Mouse (Mus musculus) lung, embryonic 14.5 days (tissue): Measurements from ENCODE around the gene Klhl12. TPM values are rescaled to one million over a fixed set of nuclear protein-coding genes. Genes with fewer than 3 reads are reported as not detected.
"Not testable (repeated sequence)": the region's sequence is repeated elsewhere in the genome, so short reads cannot be mapped to it uniquely, and the experiment has no call there.

Experiments
- ATAC-seq: fragments of 200-750 bp; cut with Nextera tagmentation; 2 replicates; pipeline ENCODE4 v1.8.0; 2017; ENCODE audit warnings: mild to moderate bottlenecking, moderate TSS enrichment, moderate library complexity; ENCODE audit not compliant: insufficient read depth
- DNase-seq: peaks from one replicate; pipeline ENCODE4 v3.0.0-alpha.2; 2015
- H3K27ac ChIP-seq: fragments of 300-500 bp; sonication (generic); 2 replicates; pipeline ENCODE4 v1.5.1; 2014; ENCODE audit warnings: low read depth, mild to moderate bottlenecking, moderate library complexity
- H3K27me3 ChIP-seq: fragments of 300-500 bp; sonication (generic); 2 replicates; pipeline ENCODE4 v1.6.1; 2014; ENCODE audit warnings: low read length, control low read depth; ENCODE audit not compliant: insufficient read depth
- H3K36me3 ChIP-seq: fragments of 300-500 bp; sonication (generic); 2 replicates; pipeline ENCODE4 v1.6.1; 2014; ENCODE audit warnings: control low read depth; ENCODE audit not compliant: insufficient read depth
- H3K4me1 ChIP-seq: fragments of 300-500 bp; sonication (generic); 2 replicates; pipeline ENCODE4 v1.6.1; 2014; ENCODE audit warnings: antibody characterized with exemption, control low read depth; ENCODE audit not compliant: insufficient read depth
- H3K4me2 ChIP-seq: fragments of 300-500 bp; sonication (generic); 2 replicates; pipeline ENCODE4 v1.6.1; 2014; ENCODE audit warnings: mild to moderate bottlenecking
- H3K4me3 ChIP-seq: fragments of 300-500 bp; sonication (generic); 2 replicates; pipeline ENCODE4 v1.5.1; 2014; ENCODE audit warnings: low read depth, low read length
- H3K9ac ChIP-seq: fragments of 300-500 bp; sonication (generic); 2 replicates; pipeline ENCODE4 v1.6.1; 2014
- H3K9me3 ChIP-seq: fragments of 300-500 bp; sonication (generic); 2 replicates; pipeline ENCODE4 v1.6.1; 2016; ENCODE audit warnings: low read depth, low read length, control low read depth
- CTCF ChIP-seq: IDR thresholded peaks from 2 replicates; pipeline ENCODE4 v1.5.1; 2016; ENCODE audit warnings: antibody characterized with exemption, low read depth
- WGBS: fragments of 180-500 bp; shearing (Covaris S2); extraction: QIAGEN DNeasy Blood & Tissue Kit; methylation state at CpG from one replicate; pipeline ENCODE4 v1.1.7; 2014; 5-methylcytosine and 5-hydroxymethylcytosine counted together
- polyA plus RNA-seq: library from polyadenylated mRNA; unstranded; fragments of >200 nt; fragmentation: Nextera tagmentation; extraction: Ambion mirVana; gene quantifications from 2 replicates; pipeline ENCODE4 v1.2.1, GENCODE M21; 2014

Gene Klhl12
- polyA plus RNA-seq, 1 experiment from 2014 or later, result 29.9 TPM

GRCm38 (mm10) chr1:134433473-134433872 lies 21.9 kb upstream of the Klhl12 start:
- WGBS, result 86% methylated on average over 4 of the region's 4 CpGs
- no peak for TF ChIP-seq CTCF
- no peak overlapping the region for H3K4me2 ChIP-seq
- H3K27ac ChIP-seq, result no peak overlapping the region
- H3K27me3 ChIP-seq, result no peaks in the 10 kb centered on the region
- no peak for DNase-seq
- no peaks in the 10 kb centered on the region for H3K4me1 ChIP-seq
- peaks cover 53% of the 10 kb centered on the region for H3K36me3 ChIP-seq
- no peaks in the 10 kb centered on the region for H3K9me3 ChIP-seq
- no peak overlapping the region for H3K9ac ChIP-seq
- no peak overlapping the region for H3K4me3 ChIP-seq
- ATAC-seq, result no peak

DNA sequence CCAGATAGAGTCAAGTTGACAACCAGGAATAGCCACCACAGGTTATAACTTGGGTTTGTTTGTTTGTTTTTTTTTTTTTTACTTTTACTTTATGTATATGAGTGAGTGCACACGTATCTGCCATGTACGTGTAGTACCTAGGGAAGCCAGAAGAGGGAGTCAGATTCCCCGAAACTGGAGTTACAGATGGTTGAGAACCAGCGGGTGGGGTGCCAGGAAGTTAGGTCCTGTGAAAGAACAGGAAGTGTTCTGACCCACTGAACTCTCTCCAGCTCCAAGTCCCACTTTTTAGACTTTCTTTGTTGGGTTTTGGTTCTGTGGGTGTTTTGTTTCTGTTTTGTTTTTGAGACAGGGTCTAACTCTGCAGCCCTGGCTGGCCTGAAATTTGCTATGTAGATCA lies 19.9 kb upstream of the Klhl12 start:
- Histone ChIP-seq H3K4me3 (no peak overlapping the region), H3K27ac (no peak overlapping the region), H3K9me3 (no peaks in the 10 kb centered on the region), H3K4me1 (no peaks in the 10 kb centered on the region), H3K36me3 (peaks cover 34% of the 10 kb centered on the region), H3K4me2 (no peak overlapping the region), H3K27me3 (no peaks in the 10 kb centered on the region), H3K9ac (no peak overlapping the region)
- DNase-seq, result peak; percentile 68
- TF ChIP-seq CTCF, result peak; percentile 43
- WGBS, result 32% methylated on average over 4 of the region's 4 CpGs
- no peak for ATAC-seq

DNA sequence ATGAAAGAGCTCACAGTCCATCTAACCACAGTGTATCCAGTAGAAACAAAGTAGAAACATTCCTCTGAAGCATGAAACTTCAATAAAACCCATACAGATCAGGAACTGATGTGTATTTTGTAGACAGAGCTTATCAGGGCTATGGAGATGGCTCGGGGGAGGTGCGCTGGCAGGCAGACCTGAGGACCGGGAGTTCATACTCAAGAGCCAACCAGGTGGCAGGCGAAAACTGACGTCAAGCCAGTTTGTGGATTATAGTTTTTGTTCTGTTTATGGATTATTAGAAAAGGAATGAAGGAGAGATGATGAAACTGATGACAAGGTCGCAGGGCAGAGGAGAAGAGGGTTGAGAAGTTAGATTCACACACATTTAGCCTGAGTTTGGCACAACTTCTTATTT lies 14.9 kb upstream of the Klhl12 start:
- Histone ChIP-seq H3K4me2 (no peak overlapping the region), H3K4me1 (no peaks in the 10 kb centered on the region), H3K27me3 (no peaks in the 10 kb centered on the region), H3K9ac (no peak overlapping the region), H3K27ac (no peak overlapping the region), H3K36me3 (no peaks in the 10 kb centered on the region), H3K4me3 (no peak overlapping the region), H3K9me3 (no peaks in the 10 kb centered on the region)
- whole genome bisulfite sequencing, result 81% methylated on average over 6 of the region's 6 CpGs
- no peak for TF ChIP-seq CTCF
- ATAC-seq, result no peak
- DNase-seq, result no peak

- ATAC-seq, result not testable (repeated sequence)
These were observed 13.6 kb upstream of the Klhl12 start for GRCm38 (mm10) chr1:134441737-134442136.

DNA sequence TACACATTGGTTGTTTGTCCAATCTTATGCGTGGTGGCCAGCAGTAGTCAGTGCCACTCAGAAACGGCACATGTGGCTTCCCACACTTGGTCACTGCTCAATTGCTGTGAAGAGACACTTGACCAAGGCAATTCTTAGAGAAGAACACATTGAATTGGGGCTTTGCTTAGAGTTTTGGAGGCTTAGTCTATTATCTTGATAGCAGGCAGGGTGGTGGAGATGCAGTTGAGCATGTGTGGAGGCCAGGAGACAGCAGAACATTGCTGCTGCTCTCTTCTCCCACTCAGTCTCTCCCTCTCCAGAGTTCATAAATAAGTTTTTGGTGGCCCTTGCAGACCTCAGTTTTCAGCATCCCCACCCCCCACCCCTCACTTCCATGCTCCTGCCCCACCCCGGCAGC lies 12.9 kb upstream of the Klhl12 start:
- WGBS, result 93% methylated on average over 3 of the region's 3 CpGs
- Histone ChIP-seq H3K27ac (no peak overlapping the region), H3K4me2 (no peak overlapping the region), H3K4me3 (no peak overlapping the region), H3K9ac (no peak overlapping the region), H3K27me3 (no peaks in the 10 kb centered on the region), H3K9me3 (no peaks in the 10 kb centered on the region), H3K36me3 (no peaks in the 10 kb centered on the region), H3K4me1 (no peaks in the 10 kb centered on the region)
- DNase-seq, result no peak
- no peak for ATAC-seq
- TF ChIP-seq CTCF, result no peak

More at GRCm38 (mm10) chr1:134441737-134442136, 13.6 kb upstream of the Klhl12 start:
- not testable (repeated sequence) for DNase-seq, H3K9ac ChIP-seq, H3K27me3 ChIP-seq, H3K36me3 ChIP-seq, H3K9me3 ChIP-seq, H3K4me2 ChIP-seq, H3K4me3 ChIP-seq, H3K4me1 ChIP-seq, H3K27ac ChIP-seq
- WGBS, result 94% methylated on average over 6 of the region's 10 CpGs

DNA sequence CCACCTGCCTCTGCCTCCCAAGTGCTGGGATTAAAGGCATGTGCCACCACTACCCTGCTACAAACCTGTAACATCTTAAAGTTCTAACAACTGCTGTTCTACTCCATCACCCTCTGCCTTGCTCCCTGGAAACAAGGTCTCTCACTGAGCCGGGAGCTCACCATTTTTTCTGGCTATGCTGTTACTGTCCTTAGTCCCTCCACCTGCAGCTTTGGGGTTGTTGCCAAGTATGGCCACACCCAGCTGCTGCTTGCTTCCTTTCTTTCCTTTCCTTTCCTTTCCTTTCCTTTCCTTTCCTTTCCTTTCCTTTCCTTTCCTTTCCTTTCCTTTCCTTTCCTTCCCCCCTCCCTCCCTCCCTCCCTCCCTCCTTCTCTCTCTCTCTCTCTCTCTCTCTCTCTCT lies 12.0 kb upstream of the Klhl12 start:
- DNase-seq, H3K27ac ChIP-seq, H3K4me2 ChIP-seq, H3K4me1 ChIP-seq, H3K36me3 ChIP-seq, H3K4me3 ChIP-seq, H3K27me3 ChIP-seq, H3K9ac ChIP-seq, ATAC-seq, H3K9me3 ChIP-seq: not testable (repeated sequence)
- WGBS, result 70% methylated on average over 1 of the region's 1 CpGs

DNA sequence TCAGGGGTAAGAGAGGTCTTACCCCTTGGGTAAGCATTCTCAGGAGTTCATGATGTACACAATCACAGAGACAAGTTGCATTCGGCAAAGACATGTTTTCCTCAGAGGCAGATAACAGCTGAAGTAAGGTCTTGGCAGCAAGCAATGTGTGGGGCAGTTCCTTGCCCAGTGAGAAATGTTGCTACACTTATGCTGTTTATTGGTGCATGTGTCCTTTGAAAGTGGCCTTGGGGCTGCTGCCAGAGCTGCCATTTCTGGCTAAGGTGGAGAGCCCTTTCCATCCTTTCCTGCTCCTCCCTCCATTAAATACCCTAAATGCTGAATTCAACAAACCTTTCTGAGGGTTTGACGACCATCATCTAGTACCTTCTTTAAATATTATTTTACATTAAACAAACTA lies 9.9 kb upstream of the Klhl12 start:
- no peak for TF ChIP-seq CTCF
- no peak for ATAC-seq

GRCm38 (mm10) chr1:134448537-134448936 lies 6.8 kb upstream of the Klhl12 start:
- H3K27me3 ChIP-seq, H3K27ac ChIP-seq, H3K9ac ChIP-seq, H3K4me3 ChIP-seq, H3K4me1 ChIP-seq, DNase-seq, ATAC-seq, H3K9me3 ChIP-seq, H3K36me3 ChIP-seq, H3K4me2 ChIP-seq: not testable (repeated sequence)
- WGBS, result 59% methylated on average over 3 of the region's 3 CpGs

More for the DNA sequence above, 9.9 kb upstream of the Klhl12 start:
- no peak overlapping the region for H3K4me3 ChIP-seq
- no peaks in the 10 kb centered on the region for H3K9me3 ChIP-seq
- H3K27me3 ChIP-seq, result no peaks in the 10 kb centered on the region
- WGBS, result 80% methylated on average over 2 of the region's 2 CpGs
- no peak overlapping the region for H3K9ac ChIP-seq
- no peak for DNase-seq
- H3K27ac ChIP-seq, result no peak overlapping the region
- H3K4me1 ChIP-seq, result no peaks in the 10 kb centered on the region
- H3K36me3 ChIP-seq, result no peaks in the 10 kb centered on the region
- no peak overlapping the region for H3K4me2 ChIP-seq
